Mouse (Mus musculus): ENCODE results near the gene Kcng3. TPM values are rescaled to one million over a fixed set of nuclear protein-coding genes. Genes with fewer than 3 reads are reported as not detected.

The Kcng3 gene
- polyA plus RNA-seq (2012; rRNA removed): 0.28 and 0.44 TPM in 2 replicates

GRCm38 (mm10) chr17:83631783-83632652 lies at the start of gene Kcng3:
TSS of gene Kcng3 (minus strand) at chr17:83631895.

Other genes with a start within 250 kb of the Kcng3 start
- gene Cox7a2l, start 114.6 kb downstream of the Kcng3 start, polyA plus RNA-seq (2012; rRNA removed): 103 and 115 TPM in 2 replicates
- 37.1 and 39.0 TPM in 2 replicates for gene Mta3, start 74.3 kb upstream of the Kcng3 start, polyA plus RNA-seq (2012; rRNA removed)
- 3.1 TPM in 2 replicates for gene Haao, start 216.1 kb upstream of the Kcng3 start, polyA plus RNA-seq (2012; rRNA removed)